Mouse (Mus musculus) liver, embryonic 11.5 days (tissue): ENCODE measurements at regions not wholly inside any gene's neighbourhood (a gene's known extent, or its start where the extent isn't known, plus 50 kb on each side); places are given as distances from the start of the nearest gene placed in this dataset.
A peak's percentile ranks its signal among the peaks of the same experiment; 100 is the strongest.
"Not testable (repeated sequence)": the region's sequence is repeated elsewhere in the genome, so short reads cannot be mapped to it uniquely, and the experiment has no call there.

ENCODE experiments used
- ATAC-seq: fragments of 200-750 bp; cut with Nextera tagmentation; replicated peaks from 2 replicates; pipeline ENCODE4 v1.8.0; 2017; ENCODE audit warnings: moderate number of reproducible peaks, mild to moderate bottlenecking, moderate TSS enrichment, moderate library complexity; ENCODE audit not compliant: low FRiP score
- DNase-seq: peaks from one replicate; pipeline ENCODE4 v3.0.0-alpha.2; 2017; ENCODE audit warnings: low spot score
- H3K27ac ChIP-seq: fragments of 300-500 bp; sonication (generic); 2 replicates; pipeline ENCODE4 v1.5.1; 2014; ENCODE audit warnings: mild to moderate bottlenecking, low read depth, low read length, control low read depth
- H3K27me3 ChIP-seq: fragments of 300-500 bp; sonication (generic); replicated peaks from 2 replicates; pipeline ENCODE4 v1.6.1; 2014; ENCODE audit warnings: low read length, mixed read lengths; ENCODE audit not compliant: control insufficient read depth, insufficient read depth
- H3K36me3 ChIP-seq: fragments of 300-500 bp; sonication (generic); 2 replicates; pipeline ENCODE4 v1.6.1; 2014; ENCODE audit warnings: mild to moderate bottlenecking, low read length, moderate library complexity, mixed read lengths; ENCODE audit not compliant: control insufficient read depth, insufficient read depth
- H3K4me1 ChIP-seq: fragments of 300-500 bp; sonication (generic); replicated peaks from 2 replicates; pipeline ENCODE4 v1.6.1; 2014; ENCODE audit warnings: low read length, mixed read lengths; ENCODE audit not compliant: control insufficient read depth, insufficient read depth
- H3K4me2 ChIP-seq: fragments of 300-500 bp; sonication (generic); 2 replicates; pipeline ENCODE4 v1.6.1; 2014; ENCODE audit warnings: mild to moderate bottlenecking, control low read depth, moderate library complexity
- H3K4me3 ChIP-seq: fragments of 300-500 bp; sonication (generic); 2 replicates; pipeline ENCODE4 v1.5.1; 2014; ENCODE audit warnings: low read depth, low read length, control low read depth
- H3K9ac ChIP-seq: fragments of 300-500 bp; sonication (generic); 2 replicates; pipeline ENCODE4 v1.6.1; 2014; ENCODE audit warnings: low read depth, low read length, control low read depth
- H3K9me3 ChIP-seq: fragments of 300-500 bp; sonication (generic); 2 replicates; pipeline ENCODE4 v1.6.1; 2016; ENCODE audit warnings: low read length, inconsistent platforms, mixed read lengths; ENCODE audit not compliant: control insufficient read depth
- WGBS: fragments of 180-500 bp; shearing (Covaris S2); extraction: QIAGEN DNeasy Blood & Tissue Kit; methylation state at CpG from one replicate; pipeline ENCODE4 v1.1.7; 2014; 5-methylcytosine and 5-hydroxymethylcytosine counted together

GRCm38 (mm10) chr5:50215960-50216359 is 157.2 kb upstream of the Adgra3 start:
- H3K4me2 ChIP-seq = no peak overlapping the region
- H3K36me3 ChIP-seq = no peaks in the 10 kb centered on the region
- H3K9me3 ChIP-seq = no peaks in the 10 kb centered on the region
- no peak overlapping the region for H3K4me3 ChIP-seq
- no peak overlapping the region for H3K27ac ChIP-seq
- H3K4me1 ChIP-seq = no peaks in the 10 kb centered on the region
- DNase-seq (no peak), ATAC-seq (no peak)
- no peak overlapping the region for H3K9ac ChIP-seq
- WGBS = 37% methylated on average over 5 of the region's 5 CpGs
- H3K27me3 ChIP-seq = no peaks in the 10 kb centered on the region

GRCm38 (mm10) chr5:50202307-50203010 is 143.7 kb upstream of the Adgra3 start:
- H3K27ac ChIP-seq = no peak overlapping the region
- no peak overlapping the region for H3K9ac ChIP-seq
- no peaks in the 10 kb centered on the region for H3K9me3 ChIP-seq
- no peaks in the 10 kb centered on the region for H3K27me3 ChIP-seq
- H3K4me1 ChIP-seq = no peaks in the 10 kb centered on the region
- DNase-seq (no peak), ATAC-seq (no peak)
- 67% methylated on average over 7 of the region's 7 CpGs for WGBS
- H3K4me2 ChIP-seq = no peak overlapping the region
- no peak overlapping the region for H3K4me3 ChIP-seq
- H3K36me3 ChIP-seq = no peaks in the 10 kb centered on the region

- Histone ChIP-seq H3K4me1 (no peaks in the 10 kb centered on the region), H3K9me3 (no peaks in the 10 kb centered on the region), H3K27me3 (no peaks in the 10 kb centered on the region), H3K27ac (no peak overlapping the region), H3K36me3 (no peaks in the 10 kb centered on the region), H3K4me3 (no peak overlapping the region), H3K9ac (no peak overlapping the region), H3K4me2 (no peak overlapping the region)
- 81% methylated on average over 3 of the region's 3 CpGs for WGBS
- no peak for ATAC-seq
- no peak for DNase-seq
Measured at GRCm38 (mm10) chr5:50196423-50196822, 137.6 kb upstream of the Adgra3 start.

- DNase-seq = no peak
- ATAC-seq = no peak
- H3K27me3 ChIP-seq = no peaks in the 10 kb centered on the region
- no peak overlapping the region for H3K9ac ChIP-seq
- no peaks in the 10 kb centered on the region for H3K36me3 ChIP-seq
- no peaks in the 10 kb centered on the region for H3K4me1 ChIP-seq
- WGBS = 70% methylated on average over 3 of the region's 3 CpGs
- H3K4me2 ChIP-seq = no peak overlapping the region
- no peak overlapping the region for H3K4me3 ChIP-seq
- no peaks in the 10 kb centered on the region for H3K9me3 ChIP-seq
- H3K27ac ChIP-seq = no peak overlapping the region
Measured at GRCm38 (mm10) chr5:50195993-50196392, 137.2 kb upstream of the Adgra3 start.

- H3K27ac ChIP-seq = no peak overlapping the region
- H3K4me2 ChIP-seq = no peak overlapping the region
- H3K9me3 ChIP-seq = no peaks in the 10 kb centered on the region; the same call in 1 of the 2 replicates
- no peaks in the 10 kb centered on the region for H3K4me1 ChIP-seq
- no peak overlapping the region for H3K4me3 ChIP-seq
- ATAC-seq (no peak), DNase-seq (no peak)
- no peak overlapping the region for H3K9ac ChIP-seq
- H3K36me3 ChIP-seq = no peaks in the 10 kb centered on the region
- no peaks in the 10 kb centered on the region for H3K27me3 ChIP-seq
Measured at GRCm38 (mm10) chr5:50189394-50189793, 130.6 kb upstream of the Adgra3 start.

- Histone ChIP-seq H3K36me3 (no peaks in the 10 kb centered on the region), H3K4me2 (no peak overlapping the region), H3K27me3 (no peaks in the 10 kb centered on the region), H3K9me3 (no peaks in the 10 kb centered on the region; the same call in 1 of the 2 replicates), H3K4me1 (no peaks in the 10 kb centered on the region), H3K27ac (no peak overlapping the region), H3K9ac (no peak overlapping the region), H3K4me3 (no peak overlapping the region)
- 84% methylated on average over 6 of the region's 6 CpGs for whole genome bisulfite sequencing
- ATAC-seq (no peak), DNase-seq (no peak)
Measured at GRCm38 (mm10) chr5:50182721-50183120, 123.9 kb upstream of the Adgra3 start.

GRCm38 (mm10) chr5:50156557-50156956 is 97.8 kb upstream of the Adgra3 start:
- H3K4me2 ChIP-seq = no peak overlapping the region
- ATAC-seq (0 out of 2 replicates have a peak, but pooled peaks have one; percentile 9), DNase-seq (no peak)
- H3K4me1 ChIP-seq = peaks cover 4% of the 10 kb centered on the region; the same call in 1 of the 2 replicates
- no peaks in the 10 kb centered on the region for H3K27me3 ChIP-seq
- no peaks in the 10 kb centered on the region for H3K9me3 ChIP-seq
- no peak overlapping the region for H3K4me3 ChIP-seq
- no peak overlapping the region for H3K27ac ChIP-seq
- WGBS = 55% methylated on average over 1 of the region's 1 CpGs
- H3K36me3 ChIP-seq = no peaks in the 10 kb centered on the region
- H3K9ac ChIP-seq = no peak overlapping the region

GRCm38 (mm10) chr5:50155170-50155860 is 96.5 kb upstream of the Adgra3 start:
- ATAC-seq = peak; percentile 90
- not testable (repeated sequence) for H3K4me1 ChIP-seq, DNase-seq, H3K27me3 ChIP-seq, H3K4me2 ChIP-seq, H3K9me3 ChIP-seq, H3K4me3 ChIP-seq, H3K27ac ChIP-seq, H3K9ac ChIP-seq, H3K36me3 ChIP-seq
- WGBS = 52% methylated on average over 2 of the region's 2 CpGs

GRCm38 (mm10) chr5:50146926-50147325 is 88.1 kb upstream of the Adgra3 start:
- H3K27ac ChIP-seq = no peak overlapping the region
- H3K9me3 ChIP-seq = no peaks in the 10 kb centered on the region
- WGBS = 66% methylated on average over 3 of the region's 3 CpGs
- DNase-seq = no peak
- no peaks in the 10 kb centered on the region for H3K27me3 ChIP-seq
- no peak for ATAC-seq
- H3K4me2 ChIP-seq = no peak overlapping the region
- no peak overlapping the region for H3K4me3 ChIP-seq
- H3K4me1 ChIP-seq = no peaks in the 10 kb centered on the region
- H3K36me3 ChIP-seq = no peaks in the 10 kb centered on the region
- no peak overlapping the region for H3K9ac ChIP-seq
